In genomic region chr4:42945043-42945442, GRCm38 (mm10) we compare ENCODE assay signal across 9 mouse cellular contexts. TPM values are rescaled to one million over a fixed set of nuclear protein-coding genes. Genes with fewer than 3 reads are reported as not detected.
DNase-seq lines count a peak whose midpoint lies in the region; ATAC-seq and TF ChIP-seq lines count a peak whose summit lies in the region.
"Had no signal": no experiment of that assay in that cellular context is flagged by ENCODE, and none has a peak within 500 bp of the region (broad histone marks: within the 10 kb centered on the region; RNA-seq: fewer than 3 reads in every experiment).

No protein-coding gene starts in this region.

- no peak overlapping the region for H3ac ChIP-seq in C2C12 (ENCODE audit: control insufficient read depth, insufficient read length, low read depth)

- no peak overlapping the region for H3K27ac ChIP-seq in forebrain, embryonic 11.5 days (ENCODE audit: low read depth, low read length)
- H3K27ac ChIP-seq in forebrain, embryonic 15.5 days (replicated peaks), result no peak overlapping the region
- H3K27ac ChIP-seq in kidney, embryonic 16.5 days (ENCODE audit: low read length), result no peak overlapping the region
- no peak overlapping the region for H3K27ac ChIP-seq in embryonic facial prominence, embryonic 14.5 days (replicated peaks; ENCODE audit: low read depth, low read length)
- no peak overlapping the region for H3K27ac ChIP-seq in forebrain, embryonic 10.5 days
- H3K27ac ChIP-seq: midbrain, embryonic 13.5 days had no signal

- no peak overlapping the region for H3K9ac ChIP-seq in forebrain, embryonic 11.5 days (ENCODE audit: low read length)
- H3K9ac ChIP-seq in forebrain, embryonic 15.5 days (replicated peaks), result no peak overlapping the region
- no peak overlapping the region for H3K9ac ChIP-seq in kidney, embryonic 16.5 days (replicated peaks; ENCODE audit: low read length)
- H3K9ac ChIP-seq in embryonic facial prominence, embryonic 14.5 days (ENCODE audit: low read depth, low read length), result no peak overlapping the region
- H3K9ac ChIP-seq: midbrain, embryonic 13.5 days had no signal

- H3K9me3 ChIP-seq in forebrain, embryonic 11.5 days (ENCODE audit: control insufficient read depth, low read length), result no peaks in the 10 kb centered on the region
- no peaks in the 10 kb centered on the region for H3K9me3 ChIP-seq in forebrain, embryonic 15.5 days
- H3K9me3 ChIP-seq in kidney, embryonic 16.5 days (ENCODE audit: low read length), result no peaks in the 10 kb centered on the region
- no peaks in the 10 kb centered on the region for H3K9me3 ChIP-seq in embryonic facial prominence, embryonic 14.5 days (ENCODE audit: control insufficient read depth, low read length)
- no peaks in the 10 kb centered on the region for H3K9me3 ChIP-seq in forebrain, embryonic 10.5 days
- H3K9me3 ChIP-seq: midbrain, embryonic 13.5 days had no signal

- H3K4me1 ChIP-seq in forebrain, embryonic 11.5 days (replicated peaks; ENCODE audit: control insufficient read depth, insufficient read depth, low read length), result peaks cover 9% of the 10 kb centered on the region; the same call in 1 of the 2 replicates
- H3K4me1 ChIP-seq in forebrain, embryonic 15.5 days, result peaks cover 61% of the 10 kb centered on the region
- H3K4me1 ChIP-seq in kidney, embryonic 16.5 days (ENCODE audit: insufficient read depth, low read length), result peaks cover 4% of the 10 kb centered on the region; the same call in 1 of the 2 replicates
- 0 out of 2 replicates have a peak, but pooled peaks cover 7% of the 10 kb centered on the region for H3K4me1 ChIP-seq in embryonic facial prominence, embryonic 14.5 days (ENCODE audit: control insufficient read depth, insufficient read depth, low read length)
- peaks cover 41% of the 10 kb centered on the region for H3K4me1 ChIP-seq in forebrain, embryonic 10.5 days

- peak; percentile 54 for DNase-seq in forebrain, embryonic 11.5 days (ENCODE audit: low spot score)
- peak; percentile 28 to 70 for DNase-seq in kidney, postnatal 36 days
- peak; percentile 46 for DNase-seq in embryonic facial prominence, embryonic 14.5 days (ENCODE audit: low spot score)
- no peak for DNase-seq in c-Kit-positive CD71-positive TER-119-positive erythroid progenitor cells, embryonic 14.5 days (ENCODE audit: low spot score)
- DNase-seq in forebrain, embryonic 10.5 days (ENCODE audit: extremely low spot score, low spot score), result no peak

- ATAC-seq in forebrain, embryonic 11.5 days (replicated peaks; ENCODE audit: low FRiP score), result no peak
- no peak for ATAC-seq in forebrain, embryonic 15.5 days (replicated peaks)
- ATAC-seq in kidney, embryonic 16.5 days (ENCODE audit: low FRiP score, low TSS enrichment), result no peak
- ATAC-seq in embryonic facial prominence, embryonic 14.5 days (ENCODE audit: low read depth), result no peak
- ATAC-seq: midbrain, embryonic 13.5 days had no signal

- no peaks in the 10 kb centered on the region for H3K36me3 ChIP-seq in forebrain, embryonic 11.5 days (ENCODE audit: control insufficient read depth, insufficient read depth, low read length)
- no peaks in the 10 kb centered on the region for H3K36me3 ChIP-seq in forebrain, embryonic 15.5 days
- no peaks in the 10 kb centered on the region for H3K36me3 ChIP-seq in kidney, embryonic 16.5 days (ENCODE audit: insufficient read depth, low read length)
- no peaks in the 10 kb centered on the region for H3K36me3 ChIP-seq in C2C12 (ENCODE audit: control insufficient read depth, insufficient read depth)
- H3K36me3 ChIP-seq in embryonic facial prominence, embryonic 14.5 days (ENCODE audit: control insufficient read depth, insufficient read depth, low read length), result no peaks in the 10 kb centered on the region
- no peaks in the 10 kb centered on the region for H3K36me3 ChIP-seq in forebrain, embryonic 10.5 days (replicated peaks)

- H3K4me2 ChIP-seq in forebrain, embryonic 11.5 days (ENCODE audit: low read depth, low read length, severe bottlenecking), result no peak overlapping the region
- no peak overlapping the region for H3K4me2 ChIP-seq in forebrain, embryonic 15.5 days (replicated peaks)
- H3K4me2 ChIP-seq in kidney, embryonic 16.5 days (replicated peaks; ENCODE audit: low read depth, low read length), result no peak overlapping the region
- no peak overlapping the region for H3K4me2 ChIP-seq in embryonic facial prominence, embryonic 14.5 days (ENCODE audit: low read depth, low read length)
- H3K4me2 ChIP-seq: midbrain, embryonic 13.5 days had no signal

- H3K27me3 ChIP-seq in forebrain, embryonic 11.5 days (ENCODE audit: control insufficient read depth, insufficient read depth, low read length), result no peaks in the 10 kb centered on the region
- no peaks in the 10 kb centered on the region for H3K27me3 ChIP-seq in forebrain, embryonic 15.5 days
- H3K27me3 ChIP-seq in kidney, embryonic 16.5 days (ENCODE audit: insufficient read depth, low read length), result no peaks in the 10 kb centered on the region
- no peaks in the 10 kb centered on the region for H3K27me3 ChIP-seq in C2C12 (ENCODE audit: control insufficient read depth, insufficient read depth, insufficient read length)
- 0 out of 2 replicates have a peak, but pooled peaks cover 5% of the 10 kb centered on the region for H3K27me3 ChIP-seq in embryonic facial prominence, embryonic 14.5 days (replicated peaks; ENCODE audit: control insufficient read depth, insufficient read depth, low read length)
- H3K27me3 ChIP-seq in forebrain, embryonic 10.5 days (ENCODE audit: poor library complexity, severe bottlenecking), result peaks cover 28% of the 10 kb centered on the region
- H3K27me3 ChIP-seq: midbrain, embryonic 13.5 days had no signal

- WGBS in forebrain, embryonic 11.5 days, result 18% methylated on average over 6 of the region's 6 CpGs
- 18% methylated on average over 6 of the region's 6 CpGs for WGBS in forebrain, embryonic 15.5 days
- WGBS in kidney, embryonic 16.5 days, result 6% methylated on average over 6 of the region's 6 CpGs
- WGBS in embryonic facial prominence, embryonic 14.5 days, result 12% methylated on average over 6 of the region's 6 CpGs
- 13% methylated on average over 6 of the region's 6 CpGs for WGBS in forebrain, embryonic 10.5 days

- H3K4me3 ChIP-seq in forebrain, embryonic 11.5 days (ENCODE audit: low read depth, low read length), result no peak overlapping the region
- no peak overlapping the region for H3K4me3 ChIP-seq in forebrain, embryonic 15.5 days
- no peak overlapping the region for H3K4me3 ChIP-seq in kidney, embryonic 16.5 days (ENCODE audit: low read length)
- no peak overlapping the region for H3K4me3 ChIP-seq in C2C12 (ENCODE audit: insufficient read depth, poor library complexity, severe bottlenecking)
- H3K4me3 ChIP-seq in embryonic facial prominence, embryonic 14.5 days (ENCODE audit: low read depth, low read length), result no peak overlapping the region
- H3K4me3 ChIP-seq in forebrain, embryonic 10.5 days, result no peak overlapping the region
- H3K4me3 ChIP-seq: midbrain, embryonic 13.5 days had no signal

- no peaks in the 10 kb centered on the region for H3K79me2 ChIP-seq in C2C12 (ENCODE audit: control insufficient read depth, insufficient read depth)

- TF ChIP-seq CTCF in C2C12 (IDR thresholded peaks at IDR 0.05; ENCODE audit: control insufficient read depth, insufficient read depth, insufficient read length), result no peak

- no peaks in the 10 kb centered on the region for H3K79me3 ChIP-seq in C2C12 (ENCODE audit: low read depth)

TF ChIP-seq in C2C12, 6 proteins besides CTCF, POLR2A, EP300 and RAD21:
- TF ChIP-seq MAX (IDR thresholded peaks at IDR 0.05) (peak; percentile 53), MYOG (IDR thresholded peaks at IDR 0.05; ENCODE audit: control insufficient read depth, extremely low read depth, insufficient read length) (no peak)

RNA-seq across cellular contexts. Expression of gene Dnajb5, which starts 4.6 kb away (rescaled TPM):
- 16.4 and 24.7 TPM in 2 replicates for polyA plus RNA-seq in forebrain, embryonic 11.5 days (2014; fragmentation: Nextera tagmentation; extraction: Ambion mirVana)
- polyA plus RNA-seq in forebrain, embryonic 15.5 days (2015; fragmentation: Nextera tagmentation; extraction: Ambion mirVana), result 49.3 and 55.1 TPM in 2 replicates
- 7.3 and 7.5 TPM in 2 replicates for polyA plus RNA-seq in kidney, embryonic 16.5 days (2015; fragmentation: Nextera tagmentation; extraction: Ambion mirVana)
- 5.3 TPM for polyA plus RNA-seq in C2C12 (2012; fragmentation: generic; extraction: Trizol)
- 11.9 and 15.4 TPM in 2 replicates for polyA plus RNA-seq in embryonic facial prominence, embryonic 14.5 days (2014; fragmentation: Nextera tagmentation; extraction: Ambion mirVana)
- 11.5 and 16.2 TPM in 2 replicates for polyA plus RNA-seq in forebrain, embryonic 10.5 days (2016; fragmentation: Nextera tagmentation; extraction: Ambion mirVana)

RNA-seq across cellular contexts. Expression of gene 1700022I11Rik, which starts 24.4 kb away (rescaled TPM):
- 0.56 and 0.96 TPM in 2 replicates for polyA plus RNA-seq in forebrain, embryonic 11.5 days (2014; fragmentation: Nextera tagmentation; extraction: Ambion mirVana)
- polyA plus RNA-seq in forebrain, embryonic 15.5 days (2015; fragmentation: Nextera tagmentation; extraction: Ambion mirVana), result 0.41 TPM in 2 replicates
- polyA plus RNA-seq in kidney, embryonic 16.5 days (2015; fragmentation: Nextera tagmentation; extraction: Ambion mirVana), result 0.39 and 1.7 TPM in 2 replicates
- polyA plus RNA-seq in C2C12 (2012; fragmentation: generic; extraction: Trizol), result 0.48 TPM
- polyA plus RNA-seq in embryonic facial prominence, embryonic 14.5 days (2014; fragmentation: Nextera tagmentation; extraction: Ambion mirVana), result 0.28 and 0.75 TPM in 2 replicates
- polyA plus RNA-seq in forebrain, embryonic 10.5 days (2016; fragmentation: Nextera tagmentation; extraction: Ambion mirVana), result 0.27 and 0.52 TPM in 2 replicates

RNA-seq across cellular contexts. Expression of gene Phf24, which starts 28.6 kb away (rescaled TPM):
- 1.3 and 2.1 TPM in 2 replicates for polyA plus RNA-seq in forebrain, embryonic 11.5 days (2014; fragmentation: Nextera tagmentation; extraction: Ambion mirVana)
- polyA plus RNA-seq in forebrain, embryonic 15.5 days (2015; fragmentation: Nextera tagmentation; extraction: Ambion mirVana), result 20.5 and 22.2 TPM in 2 replicates
- polyA plus RNA-seq in kidney, embryonic 16.5 days (2015; fragmentation: Nextera tagmentation; extraction: Ambion mirVana), result 0.44 and 0.79 TPM in 2 replicates
- not detected for polyA plus RNA-seq in C2C12 (2012; fragmentation: generic; extraction: Trizol)
- 4.9 and 5.7 TPM in 2 replicates for polyA plus RNA-seq in embryonic facial prominence, embryonic 14.5 days (2014; fragmentation: Nextera tagmentation; extraction: Ambion mirVana)
- 0.33 and 0.51 TPM in 2 replicates for polyA plus RNA-seq in forebrain, embryonic 10.5 days (2016; fragmentation: Nextera tagmentation; extraction: Ambion mirVana)

RNA-seq across cellular contexts. Expression of gene Vcp, which starts 55.3 kb away (rescaled TPM):
- 653 and 672 TPM in 2 replicates for polyA plus RNA-seq in forebrain, embryonic 11.5 days (2014; fragmentation: Nextera tagmentation; extraction: Ambion mirVana)
- polyA plus RNA-seq in forebrain, embryonic 15.5 days (2015; fragmentation: Nextera tagmentation; extraction: Ambion mirVana), result 505 and 521 TPM in 2 replicates
- polyA plus RNA-seq in kidney, embryonic 16.5 days (2015; fragmentation: Nextera tagmentation; extraction: Ambion mirVana), result 560 and 578 TPM in 2 replicates
- polyA plus RNA-seq in C2C12 (2012; fragmentation: generic; extraction: Trizol), result 319 TPM
- 471 and 523 TPM in 2 replicates for polyA plus RNA-seq in embryonic facial prominence, embryonic 14.5 days (2014; fragmentation: Nextera tagmentation; extraction: Ambion mirVana)
- polyA plus RNA-seq in forebrain, embryonic 10.5 days (2016; fragmentation: Nextera tagmentation; extraction: Ambion mirVana), result 655 and 667 TPM in 2 replicates

Comparison
In these comparisons a context has a peak if more than half of its experiments do, and no peak if none do; other contexts are left out.
1. DNase-seq: peak in forebrain, embryonic 11.5 days (single experiment), kidney, postnatal 36 days (2 of 2) and embryonic facial prominence, embryonic 14.5 days (single experiment); none in c-Kit-positive CD71-positive TER-119-positive erythroid progenitor cells, embryonic 14.5 days (single experiment) and forebrain, embryonic 10.5 days (single experiment).